Mouse (Mus musculus) heart, adult 8-10 months (tissue): ENCODE measurements at regions not wholly inside any gene's neighbourhood (a gene's known extent, or its start where the extent isn't known, plus 50 kb on each side); places are given as distances from the start of the nearest gene placed in this dataset.

Experiments
- DNase-seq: peaks from one replicate; pipeline ENCODE4 v3.0.0; 2022; ENCODE audit warnings: low spot score

GRCm38 (mm10) chr14:97694238-97694637, 475.3 kb downstream of the Dach1 start:
- DNase-seq = no peak

DNA sequence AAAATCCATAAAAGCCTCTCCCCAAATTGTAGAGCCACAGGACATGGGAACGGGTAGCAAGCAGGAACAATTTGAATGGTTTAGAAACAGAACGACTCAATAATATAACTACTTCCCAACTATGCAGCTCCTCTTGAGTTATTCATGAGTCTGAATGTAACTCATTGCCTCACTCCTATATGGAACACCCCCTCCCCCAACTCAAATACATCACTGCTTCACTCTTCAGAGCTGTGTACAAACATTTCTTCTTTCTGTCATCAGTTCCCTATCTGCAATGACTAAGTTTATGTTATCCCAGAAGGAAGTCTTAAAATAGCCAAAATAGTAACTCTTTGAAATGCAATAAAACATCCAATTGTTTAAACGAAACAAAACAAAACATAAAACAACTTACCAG, 484.9 kb downstream of the Dach1 start:
- no peak for DNase-seq

GRCm38 (mm10) chr14:97667806-97668205, 501.8 kb downstream of the Dach1 start:
- peak; percentile 10 for DNase-seq

- DNase-seq = no peak
Observed at GRCm38 (mm10) chr14:97638187-97638792, 531.3 kb downstream of the Dach1 start.

DNA sequence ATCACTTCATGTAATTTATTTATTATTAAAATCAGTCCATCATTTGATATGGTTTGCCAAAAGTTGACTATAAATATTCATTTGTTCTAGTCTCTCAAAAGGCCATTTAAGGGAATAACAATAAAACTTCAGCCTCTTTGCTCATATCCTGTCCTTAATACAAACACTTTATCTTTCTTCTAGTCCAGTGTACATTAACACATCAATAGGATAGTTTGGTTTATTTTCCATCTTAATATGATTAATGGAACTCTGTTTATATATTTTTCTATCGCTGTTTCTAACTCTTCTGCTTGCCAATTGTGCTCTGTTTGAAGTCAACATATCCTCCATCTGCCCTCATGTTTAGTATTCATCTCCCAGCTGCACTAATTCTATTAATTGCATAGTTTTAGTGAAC, 558.1 kb downstream of the Dach1 start:
- no peak for DNase-seq

DNA sequence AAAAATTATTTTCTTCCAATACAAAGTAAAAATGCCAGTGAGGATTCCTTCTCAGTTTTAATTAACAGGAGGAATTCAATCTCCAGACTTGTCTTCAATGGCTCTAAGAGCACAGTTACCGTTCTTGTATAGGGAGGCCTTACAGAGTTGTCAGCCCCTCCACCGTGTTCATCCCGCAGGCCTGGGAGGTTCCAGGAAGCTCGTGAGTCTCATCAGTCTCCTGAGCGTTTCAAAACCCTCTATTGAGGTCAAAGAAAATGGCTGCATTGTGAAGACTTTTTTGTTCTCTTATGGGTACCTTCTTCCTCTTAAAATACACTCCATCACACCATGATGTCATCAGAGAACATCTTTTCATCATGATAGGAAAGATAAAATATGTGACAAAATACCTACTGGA, 572.9 kb downstream of the Dach1 start:
- DNase-seq = no peak

- DNase-seq = peak; percentile 21
Observed at GRCm38 (mm10) chr14:97588611-97589010, 581.0 kb downstream of the Dach1 start.

GRCm38 (mm10) chr14:97588182-97588581, 581.4 kb downstream of the Dach1 start:
- DNase-seq = peak; percentile 72

DNA sequence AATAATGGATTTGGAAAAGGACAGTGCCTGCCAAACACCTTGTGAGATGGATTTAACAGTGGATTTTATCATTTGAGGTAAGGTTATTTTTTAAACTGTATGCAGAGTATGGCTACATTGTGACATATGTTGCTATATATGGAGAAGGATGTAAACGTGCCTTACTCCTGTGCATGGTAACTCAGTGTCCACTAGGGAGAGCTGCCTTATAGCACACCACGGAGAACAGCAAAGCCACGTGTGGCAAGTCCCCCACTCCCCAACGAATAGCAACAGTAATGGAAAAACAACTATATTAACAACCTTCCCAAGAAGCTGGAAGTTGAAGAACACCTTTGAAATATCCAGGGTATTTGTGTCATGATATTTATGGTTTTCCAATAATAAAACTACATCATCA, 582.6 kb downstream of the Dach1 start:
- no peak for DNase-seq

GRCm38 (mm10) chr14:97570274-97570673, 599.3 kb downstream of the Dach1 start:
- DNase-seq = no peak

GRCm38 (mm10) chr14:97560121-97560907, 609.3 kb downstream of the Dach1 start:
- DNase-seq = no peak

DNA sequence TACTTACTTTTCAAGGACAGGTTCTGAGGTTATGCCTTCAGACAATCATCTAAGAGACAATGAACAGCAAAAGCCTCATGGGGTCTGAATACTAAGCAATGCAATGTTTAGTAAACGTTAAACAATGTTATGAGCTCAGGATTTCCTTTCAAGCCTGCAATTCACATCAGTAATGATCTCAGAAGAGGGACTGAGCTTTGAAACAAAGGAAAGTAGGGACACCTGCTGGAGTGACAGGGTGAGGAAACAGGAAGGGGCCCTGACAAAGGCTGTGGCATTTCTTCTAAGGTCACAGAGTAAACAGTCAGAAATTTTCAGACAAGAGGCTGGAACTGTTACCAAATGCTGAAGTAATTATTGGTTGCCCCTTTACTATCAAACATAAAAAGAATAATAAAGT, 610.0 kb downstream of the Dach1 start:
- peak; percentile 75 for DNase-seq

- no peak for DNase-seq
Observed at GRCm38 (mm10) chr14:97558289-97558688, 611.3 kb downstream of the Dach1 start.

DNA sequence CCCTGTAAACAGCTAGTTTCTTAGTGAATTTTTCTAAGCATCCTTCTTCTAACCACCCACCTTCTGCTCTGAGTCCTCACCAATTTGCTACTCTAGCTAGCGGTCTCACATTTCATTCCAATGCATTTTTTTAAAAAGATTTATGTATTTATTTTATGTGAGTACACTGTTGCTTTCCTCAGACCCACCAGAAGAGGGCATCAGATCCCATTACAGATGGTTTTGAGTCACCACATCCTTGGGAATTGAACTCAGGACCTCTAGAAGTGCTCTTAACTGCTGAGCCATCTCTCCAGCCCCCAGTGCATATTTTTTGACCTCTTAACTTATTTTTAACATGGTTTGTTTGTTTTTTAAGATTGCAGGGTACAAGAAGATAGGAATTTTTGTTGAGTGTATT, 611.7 kb downstream of the Dach1 start:
- DNase-seq = no peak

GRCm38 (mm10) chr14:97546276-97546675, 623.3 kb downstream of the Dach1 start:
- no peak for DNase-seq

DNA sequence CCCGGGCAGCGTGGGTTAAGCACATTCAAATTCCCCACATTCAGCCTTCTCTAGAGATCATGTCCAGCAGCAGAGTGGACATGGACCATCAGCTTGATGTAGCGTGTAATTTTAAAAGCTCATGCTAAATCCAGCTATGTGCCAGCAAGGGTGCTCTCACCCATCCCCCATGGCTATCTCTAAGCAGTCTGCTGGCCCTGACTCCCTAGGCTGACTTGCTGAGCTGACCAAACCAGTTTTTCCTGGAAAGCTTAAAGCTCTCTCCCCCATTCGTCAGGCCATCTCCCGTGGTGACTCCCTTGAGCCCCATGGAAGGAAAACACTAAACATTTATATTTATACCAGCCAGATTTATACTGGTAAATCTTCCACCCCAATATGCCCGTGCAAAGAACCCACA, 625.3 kb downstream of the Dach1 start:
- DNase-seq = no peak

DNA sequence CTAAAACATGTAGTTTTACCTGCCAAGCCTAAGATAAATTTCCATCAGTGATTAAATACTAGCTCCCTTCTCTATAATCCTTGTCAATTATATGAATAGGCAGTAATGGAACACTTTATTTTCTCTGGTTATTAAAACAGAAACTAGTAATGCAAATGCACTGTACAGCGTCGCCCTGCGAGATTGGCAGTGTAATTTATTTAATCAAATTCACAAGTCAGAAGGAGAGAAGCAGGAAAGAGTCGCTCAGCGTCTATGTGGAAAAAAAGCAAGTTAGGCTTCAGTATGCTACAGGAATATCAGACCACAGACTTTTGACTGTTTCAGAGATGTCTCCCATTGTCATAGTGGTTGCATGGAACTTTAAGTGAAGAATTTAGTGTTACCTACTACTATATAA, 632.6 kb downstream of the Dach1 start:
- DNase-seq = no peak

DNA sequence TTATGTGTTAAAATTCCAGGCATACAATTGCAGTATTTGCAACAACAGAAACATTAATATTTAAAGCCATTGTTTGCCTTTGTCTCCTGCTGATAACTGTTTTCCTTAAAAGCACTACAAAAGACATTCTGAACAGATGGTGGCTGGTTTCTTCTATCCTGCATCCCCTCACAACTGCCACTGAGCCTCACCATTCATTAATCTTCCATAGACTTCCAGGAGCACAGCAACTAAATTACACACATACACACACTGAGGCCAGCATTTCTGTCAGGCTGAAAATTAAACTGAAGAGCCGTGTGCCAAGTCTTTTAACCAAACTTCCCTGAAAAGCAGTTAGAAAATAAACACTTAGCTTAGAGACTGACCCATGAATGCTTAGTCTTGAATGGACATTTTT, 658.2 kb downstream of the Dach1 start:
- DNase-seq = no peak

DNA sequence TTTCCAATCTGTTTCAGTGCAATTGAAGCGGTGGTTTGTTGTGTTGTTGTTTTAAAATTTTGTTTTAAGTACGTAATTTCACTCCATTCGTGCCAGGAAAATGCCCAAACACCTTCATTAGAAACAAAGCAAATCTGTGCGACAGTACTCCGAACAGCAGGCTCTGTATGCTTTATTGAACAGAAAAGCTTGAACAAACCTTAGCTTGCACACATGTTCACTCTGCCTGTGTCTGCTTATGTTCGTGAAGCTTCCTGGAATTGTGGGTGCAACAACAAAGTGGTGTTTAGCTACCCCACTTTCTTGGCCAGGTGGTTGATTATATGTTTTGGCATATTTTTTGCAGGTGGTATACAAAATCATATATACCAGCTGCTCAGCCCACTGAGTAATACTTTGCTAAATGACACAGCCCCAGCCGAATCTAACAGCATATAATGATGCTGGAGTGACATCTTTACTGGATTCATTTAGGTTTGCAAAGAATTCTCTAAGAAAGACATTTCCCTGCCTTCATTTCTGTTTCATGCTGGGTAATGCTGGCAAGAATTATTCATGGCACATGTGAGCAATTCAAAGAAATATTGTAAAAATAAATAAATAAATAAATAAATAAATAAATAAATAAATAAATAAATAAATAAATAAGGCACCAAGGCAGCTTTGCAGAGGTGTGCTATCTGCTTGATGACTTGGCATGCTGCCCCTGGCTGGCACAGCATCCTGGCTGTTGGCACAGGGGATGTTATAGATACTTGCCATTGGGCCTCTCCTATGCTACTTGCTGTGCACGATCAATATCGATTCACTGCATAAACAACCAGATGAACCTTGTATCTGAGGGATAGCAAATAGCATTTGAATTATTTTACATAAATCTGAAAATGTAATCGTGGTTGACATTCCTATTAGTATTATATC, 679.9 kb downstream of the Dach1 start:
- DNase-seq = no peak

- no peak for DNase-seq
Observed at GRCm38 (mm10) chr14:97478236-97478635, 691.3 kb downstream of the Dach1 start.

GRCm38 (mm10) chr14:97450525-97451235, 718.9 kb downstream of the Dach1 start:
- no peak for DNase-seq

DNA sequence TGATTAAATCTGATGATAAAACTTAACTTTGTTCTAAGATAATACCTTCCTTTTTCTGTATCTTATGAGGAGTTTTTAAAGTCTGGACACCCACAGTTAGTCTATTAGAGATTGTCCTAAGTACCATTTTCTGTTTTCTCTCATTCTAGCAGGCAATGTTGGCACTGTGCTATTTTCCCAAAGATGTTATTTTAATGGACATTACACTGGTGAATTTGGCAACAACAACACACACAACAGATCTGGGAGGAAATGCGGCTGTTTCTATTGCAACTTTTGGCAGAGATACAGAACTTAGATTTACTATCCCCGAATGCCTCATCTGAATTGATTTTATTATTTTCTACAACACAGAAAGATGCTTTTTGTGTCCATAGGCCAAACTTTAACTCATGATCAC, 720.9 kb downstream of the Dach1 start:
- DNase-seq = no peak
